Mouse (Mus musculus) brain, embryonic 18.5 days (tissue): ENCODE measurements around the gene Pilrb1.

Experiments
- DNase-seq: peaks from one replicate; pipeline ENCODE4 v3.0.0-alpha.2; 2012; ENCODE audit warnings: low read depth, low spot score

Pilrb1 gene

DNA sequence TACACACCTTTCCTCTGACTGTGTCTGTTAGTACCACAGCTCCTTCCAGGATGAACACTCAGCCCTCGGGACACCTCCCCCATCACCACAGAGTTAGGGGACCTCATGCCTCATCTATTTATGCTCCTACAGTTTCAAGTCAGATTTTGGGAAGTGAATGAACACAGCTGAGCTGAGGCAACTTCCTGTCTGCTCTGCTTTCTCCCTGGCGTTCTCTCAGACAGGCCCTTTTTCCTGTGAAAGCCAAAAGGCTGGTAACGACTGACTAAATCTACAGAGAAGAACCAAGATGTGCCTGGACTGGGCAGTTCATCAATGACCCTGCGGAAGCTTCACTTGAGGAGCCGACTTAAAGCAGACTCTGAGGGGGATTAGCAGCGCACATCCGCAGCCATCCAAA lies 27.7 kb downstream of the Pilrb1 start:
- no peak for DNase-seq

- DNase-seq = no peak
Measured at GRCm38 (mm10) chr5:137828694-137829093, 29.2 kb downstream of the Pilrb1 start.

- DNase-seq = no peak
Measured at GRCm38 (mm10) chr5:137826421-137826820, 31.5 kb downstream of the Pilrb1 start.

GRCm38 (mm10) chr5:137825971-137826370 lies 31.9 kb downstream of the Pilrb1 start:
- DNase-seq = no peak

GRCm38 (mm10) chr5:137825030-137825429 lies 32.9 kb downstream of the Pilrb1 start:
- DNase-seq = no peak

- no peak for DNase-seq
Measured at GRCm38 (mm10) chr5:137823455-137824045, 34.4 kb downstream of the Pilrb1 start.

DNA sequence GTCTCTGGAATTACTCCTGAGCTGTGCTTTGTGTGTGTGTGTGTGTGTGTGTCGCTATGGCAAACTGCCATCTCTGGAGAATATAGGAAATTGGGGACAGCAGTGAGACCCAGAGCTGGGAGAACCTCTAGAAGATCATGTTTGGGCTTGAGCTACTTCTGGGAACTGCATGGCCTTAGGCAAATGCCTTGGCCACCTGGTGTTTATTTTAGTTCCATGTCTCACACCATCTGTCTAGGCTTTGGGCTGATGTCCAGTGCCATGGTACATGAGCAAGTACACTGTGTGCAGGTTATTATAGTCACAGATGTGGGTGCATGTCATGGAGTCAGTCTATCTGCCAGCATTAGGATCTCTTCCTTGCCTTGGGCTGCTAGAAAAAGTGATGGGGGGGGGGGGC lies 35.3 kb downstream of the Pilrb1 start:
- no peak for DNase-seq

DNA sequence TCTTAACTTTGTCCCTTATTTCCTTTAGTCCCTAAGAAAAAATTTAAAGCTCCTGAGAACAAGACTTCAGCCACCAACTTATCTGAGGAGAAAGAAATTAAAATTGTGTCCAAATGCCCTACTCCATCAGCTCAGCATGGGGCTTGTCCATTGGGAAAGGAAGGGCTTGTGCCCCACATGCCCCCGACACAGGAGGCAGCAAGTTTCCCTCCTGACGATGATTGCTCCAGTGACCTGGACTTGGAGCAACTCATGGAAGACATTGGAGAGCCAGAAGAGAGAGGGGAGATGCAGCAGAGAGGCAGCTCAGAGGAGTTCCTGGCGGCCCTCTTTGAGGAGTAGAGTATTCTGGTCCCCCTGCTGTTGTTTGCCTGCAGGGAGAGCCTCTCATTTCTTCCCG lies 35.8 kb downstream of the Pilrb1 start:
- no peak for DNase-seq

DNA sequence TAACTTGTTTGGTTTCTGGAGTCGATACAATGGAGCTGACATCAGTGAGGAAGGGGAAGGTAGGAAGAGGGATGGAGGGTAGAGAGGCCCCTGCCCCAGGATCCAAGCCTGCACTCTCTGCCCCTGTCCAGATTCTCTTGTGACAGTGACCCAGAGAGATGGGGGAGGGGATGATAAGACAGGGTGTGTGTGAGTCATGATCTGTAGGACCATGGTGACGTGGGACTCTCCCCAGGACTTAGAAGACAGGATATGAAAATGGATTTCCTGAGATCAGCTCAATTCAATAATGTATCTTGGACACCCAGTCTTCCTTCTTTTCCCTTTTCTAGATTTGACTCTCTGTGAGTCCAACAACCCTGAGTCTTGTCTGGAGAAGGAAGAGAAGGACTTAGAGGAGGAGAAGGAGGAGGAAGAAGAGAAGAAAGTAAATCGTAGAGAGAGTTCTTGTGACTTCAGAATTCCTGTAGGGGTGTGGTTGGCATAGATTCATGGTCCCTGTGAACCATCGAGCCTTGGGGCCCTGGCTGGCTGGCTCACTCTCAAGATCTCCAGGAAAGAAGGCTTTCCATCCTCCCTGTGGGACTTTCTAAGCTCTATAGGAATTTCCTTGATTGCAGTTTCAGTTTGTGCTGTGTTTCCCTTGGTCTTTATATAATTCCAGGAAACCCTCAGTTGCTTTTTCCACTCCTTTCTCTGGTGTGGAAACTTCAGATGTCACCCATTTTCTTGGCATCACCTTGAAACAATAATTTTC lies 40.3 kb downstream of the Pilrb1 start:
- DNase-seq = no peak

- no peak for DNase-seq
Measured at GRCm38 (mm10) chr5:137808316-137808715, 49.6 kb downstream of the Pilrb1 start.

- DNase-seq = no peak
Measured at GRCm38 (mm10) chr5:137806158-137806557, 51.7 kb downstream of the Pilrb1 start.
